Mouse (Mus musculus): Measurements from ENCODE around the gene Ankrd23.

- no peak for TF ChIP-seq ZC3H11A (IDR thresholded peaks at IDR 0.05; ENCODE audit: low read depth, low read length)
- no peak for TF ChIP-seq CTCF (IDR thresholded peaks at IDR 0.05 in 2 of 3, conservative IDR thresholded peaks at IDR 0.05 in 1 of 3; ENCODE audit: control insufficient read depth in 1 of 3, insufficient read depth in 1 of 3, low read depth in 2 of 3, low read length in 3 of 3, poor library complexity in 1 of 3, severe bottlenecking in 1 of 3)
- no peak for TF ChIP-seq ZNF384 (IDR thresholded peaks at IDR 0.05; ENCODE audit: low read depth, low read length)
- TF ChIP-seq CHD1 (IDR thresholded peaks at IDR 0.05; ENCODE audit: low read depth, low read length), result no peak
- no peak for TF ChIP-seq EP300 (IDR thresholded peaks at IDR 0.05; ENCODE audit: low read depth in 1 of 2, low read length in 2 of 2)
- no peak for TF ChIP-seq GATA1 (IDR thresholded peaks at IDR 0.05; ENCODE audit: low read depth, low read length)
- TF ChIP-seq POLR2A (IDR thresholded peaks at IDR 0.05; ENCODE audit: control insufficient read depth in 1 of 2, insufficient read depth in 1 of 2, low read depth in 1 of 2, low read length in 2 of 2, poor library complexity in 1 of 2), result no peak
- no peak for TF ChIP-seq JUND (IDR thresholded peaks at IDR 0.05; ENCODE audit: low read depth, low read length)
- no peak for TF ChIP-seq USF1 (IDR thresholded peaks at IDR 0.05; ENCODE audit: low read depth, low read length)
- TF ChIP-seq USF2 (IDR thresholded peaks at IDR 0.05; ENCODE audit: borderline replicate concordance in 1 of 2, insufficient read depth in 1 of 2, low read depth in 1 of 2, low read length in 2 of 2), result no peak
- TF ChIP-seq GABPA (IDR thresholded peaks at IDR 0.05; ENCODE audit: low read depth, low read length), result no peak
- no peak for TF ChIP-seq TCF12 (IDR thresholded peaks at IDR 0.05; ENCODE audit: low read depth, low read length)
These were observed 27.4 kb upstream of the Ankrd23 start for GRCm38 (mm10) chr1:36564101-36564500.

Measured in MEL (cell line).